Mouse (Mus musculus) heart, embryonic 15.5 days (tissue): ENCODE data around the gene Chd2. TPM values are rescaled to one million over a fixed set of nuclear protein-coding genes. Genes with fewer than 3 reads are reported as not detected.

Experiments
- ATAC-seq: fragments of 200-750 bp; cut with Nextera tagmentation; replicated peaks from 2 replicates; pipeline ENCODE4 v1.8.0; 2017; ENCODE audit warnings: low read depth, moderate TSS enrichment; ENCODE audit not compliant: insufficient number of reproducible peaks, insufficient read depth, low FRiP score
- H3K27ac ChIP-seq: fragments of 300-500 bp; sonication (generic); 2 replicates; pipeline ENCODE4 v1.5.1; 2015; ENCODE audit warnings: mild to moderate bottlenecking, inconsistent platforms
- H3K27me3 ChIP-seq: fragments of 300-500 bp; sonication (generic); 2 replicates; pipeline ENCODE4 v1.6.1; 2015; ENCODE audit warnings: inconsistent platforms
- H3K36me3 ChIP-seq: fragments of 300-500 bp; sonication (generic); 2 replicates; pipeline ENCODE4 v1.6.1; 2015; ENCODE audit warnings: mild to moderate bottlenecking, inconsistent platforms
- H3K4me1 ChIP-seq: fragments of 300-500 bp; sonication (generic); replicated peaks from 2 replicates; pipeline ENCODE4 v1.6.1; 2015; ENCODE audit warnings: inconsistent platforms
- H3K4me2 ChIP-seq: fragments of 300-500 bp; sonication (generic); 2 replicates; pipeline ENCODE4 v1.6.1; 2015; ENCODE audit warnings: inconsistent platforms, mild to moderate bottlenecking, moderate library complexity
- H3K4me3 ChIP-seq: fragments of 300-500 bp; sonication (generic); 2 replicates; pipeline ENCODE4 v1.5.1; 2015; ENCODE audit warnings: mild to moderate bottlenecking, inconsistent platforms
- H3K9ac ChIP-seq: fragments of 300-500 bp; sonication (generic); 2 replicates; pipeline ENCODE4 v1.6.1; 2015; ENCODE audit warnings: mild to moderate bottlenecking, inconsistent platforms
- H3K9me3 ChIP-seq: fragments of 300-500 bp; sonication (generic); replicated peaks from 2 replicates; pipeline ENCODE4 v1.6.1; 2016; ENCODE audit warnings: inconsistent platforms
- WGBS: fragments of 180-500 bp; shearing (Covaris S2); methylation state at CpG from one replicate; pipeline ENCODE4 v1.1.7; 2015; ENCODE audit warnings: mixed read lengths; 5-methylcytosine and 5-hydroxymethylcytosine counted together
- polyA plus RNA-seq: library from polyadenylated mRNA; unstranded; fragments of >200 nt; fragmentation: Nextera tagmentation; extraction: Ambion mirVana; gene quantifications from 2 replicates; pipeline ENCODE4 v1.2.1, GENCODE M21; 2015

The Chd2 gene
- polyA plus RNA-seq, 1 experiment from 2014 or later, result 41.2 TPM

DNA sequence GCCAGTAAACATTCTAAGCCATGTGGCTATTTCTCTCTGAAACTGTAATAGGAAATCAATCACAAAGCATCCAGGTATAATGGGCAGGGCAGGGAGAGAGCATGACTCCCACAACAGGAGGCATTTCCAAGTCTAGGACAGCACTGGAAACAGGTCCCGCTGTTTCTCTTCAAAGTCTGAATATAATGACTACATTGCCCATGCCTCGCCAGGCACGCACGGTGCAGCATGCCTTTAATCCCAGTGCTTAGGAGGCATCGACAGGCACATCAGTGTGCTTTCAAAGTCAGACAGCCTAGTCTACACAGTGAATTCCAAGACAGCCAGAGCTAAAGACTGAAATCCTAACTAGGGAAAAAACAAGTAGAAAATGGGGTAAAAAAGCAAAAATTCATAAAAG, 24.8 kb downstream of the Chd2 start:
- Histone ChIP-seq H3K4me3 (no peak overlapping the region), H3K9ac (no peak overlapping the region), H3K4me1 (peaks cover 25% of the 10 kb centered on the region), H3K27me3 (no peaks in the 10 kb centered on the region), H3K27ac (no peak overlapping the region), H3K36me3 (peaks cover 70% of the 10 kb centered on the region), H3K9me3 (no peaks in the 10 kb centered on the region), H3K4me2 (no peak overlapping the region)
- 52% methylated on average over 5 of the region's 5 CpGs for WGBS
- ATAC-seq, result no peak

DNA sequence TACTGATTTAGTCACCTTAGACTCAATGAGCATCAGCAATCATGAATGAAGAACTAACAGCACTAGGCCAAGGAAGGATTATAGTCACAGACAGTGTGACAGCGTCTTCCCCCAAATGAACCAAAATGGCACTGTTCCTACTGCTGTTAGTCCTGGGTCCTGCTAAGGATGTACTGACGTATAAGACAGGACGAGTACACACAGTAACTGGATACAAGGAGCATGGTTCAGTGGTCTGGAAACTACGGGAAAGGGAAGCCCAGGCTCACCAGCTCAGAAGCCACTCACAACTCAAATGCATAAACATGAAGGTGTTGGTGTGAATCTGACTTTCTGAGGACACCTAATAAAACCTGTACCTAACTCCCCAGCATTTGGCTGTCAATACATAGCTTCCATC, 27.1 kb downstream of the Chd2 start:
- no peak for ATAC-seq
- H3K4me1 ChIP-seq, result peaks cover 13% of the 10 kb centered on the region; the same call in 1 of the 2 replicates
- H3K9ac ChIP-seq, result no peak overlapping the region
- no peak overlapping the region for H3K27ac ChIP-seq
- peaks cover 84% of the 10 kb centered on the region for H3K36me3 ChIP-seq
- H3K9me3 ChIP-seq, result no peaks in the 10 kb centered on the region
- H3K4me3 ChIP-seq, result no peak overlapping the region
- WGBS, result 79% methylated on average over 4 of the region's 4 CpGs
- H3K4me2 ChIP-seq, result no peak overlapping the region
- no peaks in the 10 kb centered on the region for H3K27me3 ChIP-seq

DNA sequence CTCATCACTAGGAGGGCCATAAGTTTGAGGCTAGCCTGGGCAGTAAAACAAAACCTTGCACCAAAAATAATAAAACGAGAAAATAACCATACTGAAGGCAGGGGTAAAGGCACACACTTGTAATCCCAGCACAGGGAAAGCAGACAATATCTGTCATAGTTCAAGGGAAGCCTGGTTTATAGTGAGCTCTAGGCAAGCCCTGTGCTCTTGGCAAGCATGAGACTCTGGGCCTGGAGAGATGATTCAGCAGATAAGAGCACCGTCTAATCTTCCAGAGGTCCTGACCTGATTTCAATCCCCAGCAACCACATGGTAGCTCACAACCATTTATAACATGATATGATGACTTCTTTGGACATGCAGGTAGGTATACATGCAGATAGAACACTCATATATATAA, 29.2 kb downstream of the Chd2 start:
- Histone ChIP-seq H3K27ac (no peak overlapping the region), H3K27me3 (no peaks in the 10 kb centered on the region), H3K4me3 (no peak overlapping the region), H3K4me2 (no peak overlapping the region), H3K4me1 (peaks cover 10% of the 10 kb centered on the region; the same call in 1 of the 2 replicates), H3K9me3 (no peaks in the 10 kb centered on the region), H3K36me3 (peaks cover 87% of the 10 kb centered on the region), H3K9ac (no peak overlapping the region)
- 55% methylated on average over 2 of the region's 2 CpGs for WGBS
- no peak for ATAC-seq

DNA sequence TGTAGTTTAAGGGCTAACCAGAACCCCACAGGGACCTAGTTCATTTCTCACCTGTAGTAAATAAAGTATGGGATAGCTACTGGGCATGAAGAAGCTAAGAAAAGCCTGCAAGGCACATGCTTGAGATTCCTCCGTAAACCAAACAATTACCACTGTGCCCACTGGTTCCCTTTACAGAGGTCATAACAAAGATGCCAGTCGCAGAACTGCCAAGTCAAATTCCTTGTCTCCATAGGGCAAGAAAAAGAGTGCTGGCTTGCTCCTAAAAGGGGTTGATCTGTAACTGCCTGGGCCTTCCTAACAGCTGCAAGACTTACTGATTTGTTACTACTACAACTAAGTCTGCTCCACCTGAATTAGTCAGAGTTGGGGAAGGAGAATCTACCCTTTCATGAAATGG, 32.9 kb downstream of the Chd2 start:
- Histone ChIP-seq H3K27ac (no peak overlapping the region), H3K4me3 (no peak overlapping the region), H3K4me1 (0 out of 2 replicates have a peak, but pooled peaks cover 2% of the 10 kb centered on the region), H3K9ac (no peak overlapping the region), H3K9me3 (no peaks in the 10 kb centered on the region), H3K36me3 (peaks cover 91% of the 10 kb centered on the region), H3K4me2 (no peak overlapping the region), H3K27me3 (no peaks in the 10 kb centered on the region)
- ATAC-seq, result no peak
- WGBS, result 78% methylated on average over 2 of the region's 2 CpGs

DNA sequence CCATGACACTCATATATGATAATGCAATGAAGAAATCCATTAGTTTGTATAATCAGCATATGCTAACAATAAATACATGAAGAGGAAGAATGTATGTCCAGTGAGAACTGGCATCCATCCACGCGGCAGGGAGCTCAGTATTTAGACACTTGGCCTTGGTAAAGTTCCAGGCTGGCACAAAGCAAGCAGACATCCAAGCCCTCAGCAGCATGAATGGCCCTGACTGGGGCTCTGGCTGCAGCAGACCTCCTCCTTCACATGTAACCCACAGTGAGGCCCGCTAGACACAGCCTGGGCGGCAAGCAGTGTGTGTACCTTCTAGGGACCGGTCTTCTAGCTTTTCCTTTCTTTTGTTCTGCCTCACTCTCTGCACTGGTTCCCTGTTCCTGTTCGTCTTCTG, 34.1 kb downstream of the Chd2 start:
- Histone ChIP-seq H3K4me2 (no peak overlapping the region), H3K4me3 (no peak overlapping the region), H3K9ac (no peak overlapping the region), H3K4me1 (0 out of 2 replicates have a peak, but pooled peaks cover 2% of the 10 kb centered on the region), H3K36me3 (peaks cover 91% of the 10 kb centered on the region), H3K27me3 (no peaks in the 10 kb centered on the region), H3K9me3 (no peaks in the 10 kb centered on the region), H3K27ac (0 out of 2 replicates have a peak overlapping the region, but pooled peaks have one; percentile 19)
- 89% methylated on average over 6 of the region's 6 CpGs for WGBS
- ATAC-seq, result no peak

DNA sequence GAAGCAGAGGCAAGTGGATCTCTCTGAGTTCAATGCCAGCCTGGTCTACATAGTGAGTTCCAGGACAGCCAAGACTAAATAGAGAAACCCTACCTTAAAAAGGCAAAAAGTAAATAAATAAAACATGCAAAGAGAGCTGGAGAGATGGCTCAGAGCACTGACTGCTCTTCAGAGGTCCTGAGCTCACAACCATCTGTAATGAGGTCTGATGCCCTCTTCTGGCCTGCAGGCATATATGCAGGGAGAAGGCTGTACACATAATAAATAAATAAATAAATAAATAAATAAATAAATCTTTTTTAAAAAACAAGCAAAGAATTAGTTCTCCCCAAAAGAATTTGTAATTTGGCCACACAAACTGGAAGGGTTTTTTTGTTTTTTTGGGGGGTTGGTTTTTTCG, 34.8 kb downstream of the Chd2 start:
- H3K9ac ChIP-seq, result no peak overlapping the region
- no peak for ATAC-seq
- WGBS, result 98% methylated on average over 1 of the region's 1 CpGs

DNA sequence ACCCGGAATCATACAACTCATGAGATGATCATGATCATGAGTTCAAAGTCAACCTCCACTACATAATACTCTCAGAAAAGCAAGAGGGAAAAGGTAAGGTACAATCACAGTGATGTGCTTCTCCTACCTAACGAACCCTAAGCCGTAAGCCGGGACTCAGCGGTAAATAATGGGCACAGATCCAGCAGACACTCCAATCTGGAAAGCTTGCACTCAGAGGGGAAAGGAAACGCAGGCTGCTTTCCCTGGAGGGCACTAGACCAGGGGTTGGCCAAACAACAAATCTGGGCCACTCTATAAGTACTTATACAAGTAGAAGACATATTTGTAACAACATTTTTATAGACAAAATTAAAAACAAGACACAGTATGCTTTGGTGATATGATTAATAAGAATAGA, 36.4 kb downstream of the Chd2 start:
- Histone ChIP-seq H3K9me3 (no peaks in the 10 kb centered on the region), H3K9ac (no peak overlapping the region), H3K4me1 (0 out of 2 replicates have a peak, but pooled peaks cover 2% of the 10 kb centered on the region), H3K4me2 (no peak overlapping the region), H3K4me3 (no peak overlapping the region), H3K36me3 (peaks cover 90% of the 10 kb centered on the region), H3K27me3 (no peaks in the 10 kb centered on the region), H3K27ac (no peak overlapping the region)
- WGBS, result 71% methylated on average over 6 of the region's 6 CpGs
- ATAC-seq, result no peak

More for the DNA sequence above, 34.8 kb downstream of the Chd2 start:
- Histone ChIP-seq H3K9me3 (no peaks in the 10 kb centered on the region), H3K27ac (no peak overlapping the region), H3K36me3 (peaks cover 91% of the 10 kb centered on the region), H3K4me1 (0 out of 2 replicates have a peak, but pooled peaks cover 2% of the 10 kb centered on the region), H3K27me3 (no peaks in the 10 kb centered on the region), H3K4me3 (no peak overlapping the region), H3K4me2 (no peak overlapping the region)

DNA sequence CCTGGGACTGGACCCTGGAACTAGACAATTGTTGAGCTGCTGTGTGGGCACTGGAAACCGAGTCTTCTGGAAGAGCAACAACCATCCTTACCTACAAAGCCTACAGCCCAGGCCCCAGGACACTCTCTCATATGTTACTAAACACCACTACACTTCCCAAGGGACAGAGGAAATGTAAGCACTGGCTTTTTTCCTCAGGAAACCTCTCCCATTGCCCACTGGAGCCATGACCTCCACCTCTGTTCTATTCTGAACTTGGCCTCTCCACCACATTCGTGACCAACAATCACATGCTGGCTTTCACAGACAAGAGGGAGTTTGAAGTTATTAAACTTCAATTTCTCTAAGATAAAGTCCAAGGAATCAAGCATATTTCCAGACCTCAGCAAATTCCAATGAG, 43.4 kb downstream of the Chd2 start:
- Histone ChIP-seq H3K4me3 (no peak overlapping the region), H3K9me3 (no peaks in the 10 kb centered on the region), H3K4me2 (no peak overlapping the region), H3K4me1 (no peaks in the 10 kb centered on the region), H3K27ac (no peak overlapping the region), H3K36me3 (peaks cover 86% of the 10 kb centered on the region), H3K27me3 (no peaks in the 10 kb centered on the region), H3K9ac (no peak overlapping the region)
- 80% methylated on average over 2 of the region's 2 CpGs for WGBS
- no peak for ATAC-seq

DNA sequence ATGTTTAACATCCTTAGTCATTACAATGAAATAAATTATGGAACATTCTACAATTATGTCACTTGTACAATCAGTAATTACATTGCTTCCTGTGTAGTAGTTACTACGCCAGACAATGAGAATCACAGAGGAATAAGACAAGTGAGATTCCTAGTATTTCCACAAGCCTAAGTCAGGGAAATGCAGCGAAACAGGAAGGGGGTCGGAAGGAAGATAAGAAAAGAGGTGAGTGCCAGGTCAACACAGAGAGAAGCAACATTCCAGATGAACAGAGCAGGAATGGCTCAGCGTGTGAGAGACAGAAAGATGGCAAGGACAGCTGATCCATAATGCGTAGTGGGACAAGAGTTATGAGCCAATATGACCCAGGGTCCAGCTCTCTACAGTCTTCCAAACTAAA, 52.4 kb downstream of the Chd2 start:
- Histone ChIP-seq H3K36me3 (peaks cover 87% of the 10 kb centered on the region), H3K9me3 (no peaks in the 10 kb centered on the region), H3K27me3 (no peaks in the 10 kb centered on the region), H3K9ac (no peak overlapping the region), H3K4me1 (0 out of 2 replicates have a peak, but pooled peaks cover 9% of the 10 kb centered on the region), H3K4me2 (no peak overlapping the region), H3K27ac (peak overlapping the region; percentile 28; the same call in 1 of the 2 replicates), H3K4me3 (no peak overlapping the region)
- 30% methylated on average over 5 of the region's 5 CpGs for WGBS
- ATAC-seq, result no peak

DNA sequence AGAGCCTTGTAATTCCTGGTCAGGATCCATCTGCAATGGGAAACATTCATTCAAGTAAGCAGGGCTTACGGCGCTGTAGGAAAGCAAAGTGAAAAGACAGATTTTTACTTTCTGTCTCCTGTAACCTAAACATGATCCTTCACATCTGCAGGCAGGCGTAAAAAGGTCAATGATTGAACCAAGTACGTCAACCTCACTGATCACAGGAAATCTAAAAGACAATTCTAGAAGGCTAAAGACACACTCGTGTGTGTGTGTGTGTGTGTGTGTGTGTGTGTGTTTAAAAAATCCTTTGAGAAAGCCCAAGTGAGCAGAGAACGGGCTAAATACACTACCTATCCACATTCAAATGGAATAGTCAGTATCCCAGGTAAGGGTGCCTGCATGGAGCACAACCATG, 60.5 kb downstream of the Chd2 start:
- WGBS, result 86% methylated on average over 6 of the region's 6 CpGs
- H3K27me3 ChIP-seq, result no peaks in the 10 kb centered on the region
- no peak overlapping the region for H3K4me2 ChIP-seq
- peaks cover 20% of the 10 kb centered on the region for H3K4me1 ChIP-seq
- no peak overlapping the region for H3K9ac ChIP-seq
- no peak for ATAC-seq
- H3K9me3 ChIP-seq, result no peaks in the 10 kb centered on the region
- no peak overlapping the region for H3K4me3 ChIP-seq
- peaks cover 73% of the 10 kb centered on the region for H3K36me3 ChIP-seq
- H3K27ac ChIP-seq, result no peak overlapping the region

DNA sequence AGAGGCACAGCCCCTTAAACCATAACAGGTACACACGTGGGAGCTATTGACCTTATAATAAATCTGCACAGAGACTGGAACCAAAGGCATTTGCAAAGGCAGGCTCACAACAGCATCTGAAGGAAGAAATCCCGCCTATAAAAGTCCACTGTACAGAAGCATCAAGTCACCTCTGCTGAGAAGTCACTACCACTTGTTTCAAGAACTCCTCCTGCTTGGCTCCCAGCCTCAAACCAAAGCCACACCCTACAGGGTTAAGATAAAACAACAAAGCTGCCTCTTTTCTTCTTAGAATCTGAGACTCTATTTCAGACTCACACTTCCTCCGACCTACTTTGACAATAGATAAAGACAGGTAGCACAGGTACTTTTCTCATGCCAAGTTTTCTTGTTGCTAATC, 62.1 kb downstream of the Chd2 start:
- 57% methylated on average over 3 of the region's 3 CpGs for WGBS
- Histone ChIP-seq H3K27ac (peak overlapping the region; percentile 53), H3K4me3 (no peak overlapping the region)

DNA sequence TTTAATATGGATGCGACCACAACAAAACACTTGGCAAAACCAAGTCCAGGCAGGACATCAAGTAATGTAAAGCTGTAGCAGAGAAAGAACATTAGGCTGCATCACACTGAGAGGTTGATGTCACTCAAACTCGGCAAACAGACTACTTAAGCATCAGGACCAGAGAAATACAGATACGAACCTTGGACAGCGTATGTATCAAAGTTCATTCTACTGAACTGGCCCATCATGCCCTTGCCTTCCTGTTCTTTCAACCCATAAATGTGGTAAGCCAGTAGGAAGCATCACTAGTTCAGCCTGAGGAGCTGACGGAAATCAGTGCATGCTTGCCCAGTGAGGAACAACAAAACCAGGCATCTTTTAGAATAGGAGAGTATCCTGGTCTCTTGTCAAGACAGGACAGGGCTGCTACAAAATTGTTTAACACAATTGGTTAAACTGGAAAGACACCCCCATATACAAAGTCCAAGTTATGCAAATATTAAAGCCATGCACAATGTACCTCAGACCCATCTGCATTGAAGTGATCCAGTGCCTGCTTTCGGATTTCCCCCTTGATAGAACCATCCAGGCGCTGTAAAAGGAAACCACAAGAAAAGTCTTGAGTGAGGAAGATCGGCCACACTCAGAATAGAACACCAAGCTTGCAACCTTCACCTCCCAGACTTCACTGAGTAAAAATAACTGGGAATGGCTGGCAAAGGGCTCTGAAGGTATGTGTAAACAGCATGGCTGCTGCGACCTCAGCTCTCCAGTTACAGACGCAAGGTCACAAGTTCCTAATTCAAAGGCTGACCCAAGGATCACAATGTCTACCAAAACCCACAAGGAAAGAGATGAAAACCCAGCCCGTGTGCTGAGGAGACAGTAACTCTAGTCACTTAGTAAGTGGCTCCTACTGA, 63.2 kb downstream of the Chd2 start:
- ATAC-seq, result no peak
- no peak overlapping the region for H3K4me2 ChIP-seq
- H3K36me3 ChIP-seq, result peaks cover 79% of the 10 kb centered on the region
- H3K27me3 ChIP-seq, result no peaks in the 10 kb centered on the region
- H3K4me3 ChIP-seq, result no peak overlapping the region
- H3K4me1 ChIP-seq, result peaks cover 20% of the 10 kb centered on the region
- H3K27ac ChIP-seq, result peak overlapping the region; percentile 70
- WGBS, result 68% methylated on average over 11 of the region's 11 CpGs
- no peaks in the 10 kb centered on the region for H3K9me3 ChIP-seq
- no peak overlapping the region for H3K9ac ChIP-seq

More for the DNA sequence above, 62.1 kb downstream of the Chd2 start:
- H3K9ac ChIP-seq, result no peak overlapping the region
- no peaks in the 10 kb centered on the region for H3K9me3 ChIP-seq
- H3K4me2 ChIP-seq, result no peak overlapping the region
- no peak for ATAC-seq
- peaks cover 75% of the 10 kb centered on the region for H3K36me3 ChIP-seq
- no peaks in the 10 kb centered on the region for H3K27me3 ChIP-seq
- peaks cover 20% of the 10 kb centered on the region for H3K4me1 ChIP-seq
